Mouse (Mus musculus): ENCODE measurements around the gene Myh7b. TPM values are rescaled to one million over a fixed set of nuclear protein-coding genes. Genes with fewer than 3 reads are reported as not detected.
A peak's percentile ranks its signal among the peaks of the same experiment; 100 is the strongest.

Myh7b gene
- total and polyA plus RNA-seq, 3 experiments = 2.2 to 5.9 TPM; not detected in 1

- peaks cover 0 to 12% of the 10 kb centered on the region in 2 experiments; a peak in 2 of 4 replicates for H3K4me1 ChIP-seq (ENCODE audit: control insufficient read depth in 1 of 2, insufficient read depth in 2 of 2, low read length in 2 of 2)
- H3K27ac ChIP-seq (ENCODE audit: control insufficient read depth, low read depth, low read length) = no peak overlapping the region
- DNase-seq (ENCODE audit: low read depth, low spot score) = peak; percentile 94
- H3K27me3 ChIP-seq (ENCODE audit: control insufficient read depth in 1 of 2, insufficient read depth in 2 of 2, low read length in 2 of 2) = no peaks in the 10 kb centered on the region
- no peaks in the 10 kb centered on the region; the same call in 1 of the 2 replicates for H3K79me2 ChIP-seq (ENCODE audit: control insufficient read depth, insufficient read depth, low read length, poor library complexity)
- peaks cover 0 to 6% of the 10 kb centered on the region in 2 experiments; a peak in 2 of 4 replicates for H3K36me3 ChIP-seq (ENCODE audit: control insufficient read depth in 1 of 2, insufficient read depth in 2 of 2, low read length in 2 of 2)
- peak overlapping the region; percentile 43; the same call in 1 of the 2 replicates for H3K9ac ChIP-seq (ENCODE audit: control insufficient read depth, low read depth, low read length, poor library complexity, severe bottlenecking)
- H3K4me3 ChIP-seq (ENCODE audit: control insufficient read depth in 1 of 2, insufficient read depth in 1 of 2, low read depth in 2 of 2, low read length in 2 of 2) = 0 out of 4 replicates have a peak overlapping the region, but pooled peaks of 1 of the 2 experiments have one; percentile 2
- H3K9me3 ChIP-seq (replicated peaks; ENCODE audit: insufficient read depth, low read length) = no peaks in the 10 kb centered on the region
- TF ChIP-seq MAFK (IDR thresholded peaks at IDR 0.05; ENCODE audit: borderline replicate concordance, low read depth, low read length) = no peak
- no peak for TF ChIP-seq E2F4 (IDR thresholded peaks at IDR 0.05; ENCODE audit: borderline replicate concordance, low read depth, low read length)
- TF ChIP-seq USF1 (IDR thresholded peaks at IDR 0.05; ENCODE audit: low read depth, low read length) = peak; percentile 84
- no peak for TF ChIP-seq NELFE (IDR thresholded peaks at IDR 0.05; ENCODE audit: low read depth, low read length)
- TF ChIP-seq KAT2A (conservative IDR thresholded peaks at IDR 0.05; ENCODE audit: low read depth, low read length) = no peak
- peak; percentile 95 for TF ChIP-seq SMC3 (IDR thresholded peaks at IDR 0.05; ENCODE audit: low read depth, low read length)
- TF ChIP-seq HCFC1 (IDR thresholded peaks at IDR 0.05; ENCODE audit: low read depth, low read length) = 0 out of 2 replicates have a peak, but pooled peaks have one; percentile 15
- no peak for TF ChIP-seq POLR2AphosphoS2 (IDR thresholded peaks at IDR 0.05; ENCODE audit: low read length)
- peak; percentile 91 for TF ChIP-seq ZC3H11A (IDR thresholded peaks at IDR 0.05; ENCODE audit: low read depth, low read length)
- no peak for TF ChIP-seq ELF1 (IDR thresholded peaks at IDR 0.05; ENCODE audit: low read depth, low read length)
- TF ChIP-seq RCOR1 (IDR thresholded peaks at IDR 0.05; ENCODE audit: low read depth, low read length) = no peak
- no peak for TF ChIP-seq MEF2A (IDR thresholded peaks at IDR 0.05; ENCODE audit: extremely low read depth, insufficient replicate concordance, low read depth, low read length, poor library complexity, severe bottlenecking)
- TF ChIP-seq MYB (IDR thresholded peaks at IDR 0.05; ENCODE audit: low read depth, low read length) = no peak
- TF ChIP-seq GABPA (IDR thresholded peaks at IDR 0.05; ENCODE audit: low read depth, low read length) = no peak
- no peak for TF ChIP-seq UBTF (IDR thresholded peaks at IDR 0.05; ENCODE audit: borderline replicate concordance, insufficient read depth, low read depth, low read length)
- no peak for TF ChIP-seq ZNF384 (IDR thresholded peaks at IDR 0.05; ENCODE audit: low read depth, low read length)
- TF ChIP-seq MXI1 (IDR thresholded peaks at IDR 0.05; ENCODE audit: low read depth, low read length) = peak; percentile 99
- no peak for TF ChIP-seq BHLHE40 (IDR thresholded peaks at IDR 0.05; ENCODE audit: borderline replicate concordance, low read depth, low read length)
- no peak for TF ChIP-seq CHD1 (IDR thresholded peaks at IDR 0.05; ENCODE audit: low read depth, low read length)
- TF ChIP-seq EP300 (IDR thresholded peaks at IDR 0.05; ENCODE audit: low read depth in 1 of 2, low read length in 2 of 2) = no peak
- peak; percentile 93 to 98 (median 96) for TF ChIP-seq CTCF (IDR thresholded peaks at IDR 0.05 in 2 of 3, conservative IDR thresholded peaks at IDR 0.05 in 1 of 3; ENCODE audit: control insufficient read depth in 1 of 3, insufficient read depth in 1 of 3, low read depth in 2 of 3, low read length in 3 of 3, poor library complexity in 1 of 3, severe bottlenecking in 1 of 3)
- no peak for TF ChIP-seq POLR2AphosphoS5 (IDR thresholded peaks at IDR 0.05; ENCODE audit: borderline replicate concordance, low read depth, low read length)
- no peak for TF ChIP-seq POLR2A (IDR thresholded peaks at IDR 0.05; ENCODE audit: control insufficient read depth in 1 of 2, insufficient read depth in 1 of 2, low read depth in 1 of 2, low read length in 2 of 2, poor library complexity in 1 of 2)
- TF ChIP-seq RAD21 (IDR thresholded peaks at IDR 0.05; ENCODE audit: low read depth, low read length) = peak; percentile 98
- peak; percentile 100 for TF ChIP-seq MYC (IDR thresholded peaks at IDR 0.05; ENCODE audit: low read depth, low read length)
- no peak for TF ChIP-seq ZMIZ1 (IDR thresholded peaks at IDR 0.05; ENCODE audit: low read depth, low read length)
- no peak for TF ChIP-seq USF2 (IDR thresholded peaks at IDR 0.05; ENCODE audit: borderline replicate concordance in 1 of 2, insufficient read depth in 1 of 2, low read depth in 1 of 2, low read length in 2 of 2)
- no peak for TF ChIP-seq ZKSCAN1 (IDR thresholded peaks at IDR 0.05; ENCODE audit: low read depth, low read length)
- no peak for TF ChIP-seq MAZ (IDR thresholded peaks at IDR 0.05; ENCODE audit: low read depth, low read length)
- no peak for TF ChIP-seq ETS1 (IDR thresholded peaks at IDR 0.05; ENCODE audit: low read depth, low read length)
- peak; percentile 97 for TF ChIP-seq MAX (IDR thresholded peaks at IDR 0.05; ENCODE audit: low read length)
- TF ChIP-seq TBP (IDR thresholded peaks at IDR 0.05; ENCODE audit: low read depth, low read length) = no peak
- TF ChIP-seq SIN3A (IDR thresholded peaks at IDR 0.05; ENCODE audit: low read length) = peak; percentile 93
- TF ChIP-seq TAL1 (IDR thresholded peaks at IDR 0.05; ENCODE audit: low read length) = no peak
- no peak for TF ChIP-seq TCF12 (IDR thresholded peaks at IDR 0.05; ENCODE audit: low read depth, low read length)
- no peak for TF ChIP-seq GATA1 (IDR thresholded peaks at IDR 0.05; ENCODE audit: low read depth, low read length)
- no peak for TF ChIP-seq JUND (IDR thresholded peaks at IDR 0.05; ENCODE audit: low read depth, low read length)
- no peak for TF ChIP-seq NRF1 (IDR thresholded peaks at IDR 0.05; ENCODE audit: insufficient read depth, low read depth, low read length, poor library complexity, severe bottlenecking)
These were observed 13.7 kb downstream of the Myh7b start for GRCm38 (mm10) chr2:155624730-155625129.
